Mouse (Mus musculus): ENCODE results near the gene Slc24a5. TPM values are rescaled to one million over a fixed set of nuclear protein-coding genes. Genes with fewer than 3 reads are reported as not detected.

Gene Slc24a5
- polyA plus RNA-seq, 1 experiment from 2014 or later: not detected

GRCm38 (mm10) chr2:125032258-125032973, 35.5 kb upstream of the Slc24a5 start:
- no peaks in the 10 kb centered on the region for H3K4me1 ChIP-seq (replicated peaks; ENCODE audit: control insufficient read depth, insufficient read depth, low read length)
- no peak overlapping the region for H3K27ac ChIP-seq (ENCODE audit: low read depth, low read length)
- no peaks in the 10 kb centered on the region for H3K36me3 ChIP-seq (ENCODE audit: control insufficient read depth, insufficient read depth)
- TF ChIP-seq CTCF (IDR thresholded peaks at IDR 0.05; ENCODE audit: low read depth): no peak
- no peak overlapping the region for H3K4me3 ChIP-seq (ENCODE audit: low read depth, low read length)
- H3K4me2 ChIP-seq (replicated peaks; ENCODE audit: low read depth): no peak overlapping the region
- H3K9me3 ChIP-seq (ENCODE audit: control insufficient read depth): no peaks in the 10 kb centered on the region
- H3K9ac ChIP-seq (ENCODE audit: low read depth, low read length): no peak overlapping the region
- H3K27me3 ChIP-seq (replicated peaks; ENCODE audit: control insufficient read depth, insufficient read depth, low read length): no peaks in the 10 kb centered on the region
- ATAC-seq: no peak
- 79% methylated on average over 17 of the region's 17 CpGs for WGBS

- Histone ChIP-seq H3K36me3 (ENCODE audit: control insufficient read depth, insufficient read depth) (no peaks in the 10 kb centered on the region), H3K9me3 (ENCODE audit: control insufficient read depth) (no peaks in the 10 kb centered on the region), H3K9ac (ENCODE audit: low read depth, low read length) (no peak overlapping the region), H3K27me3 (replicated peaks; ENCODE audit: control insufficient read depth, insufficient read depth, low read length) (no peaks in the 10 kb centered on the region), H3K27ac (ENCODE audit: low read depth, low read length) (no peak overlapping the region), H3K4me3 (ENCODE audit: low read depth, low read length) (no peak overlapping the region), H3K4me2 (replicated peaks; ENCODE audit: low read depth) (no peak overlapping the region), H3K4me1 (replicated peaks; ENCODE audit: control insufficient read depth, insufficient read depth, low read length) (no peaks in the 10 kb centered on the region)
- 55% methylated on average over 10 of the region's 10 CpGs for WGBS
- ATAC-seq: no peak
- TF ChIP-seq CTCF (IDR thresholded peaks at IDR 0.05; ENCODE audit: low read depth): no peak
Observed at GRCm38 (mm10) chr2:125033042-125033743, 34.7 kb upstream of the Slc24a5 start.

- Histone ChIP-seq H3K9me3 (ENCODE audit: control insufficient read depth) (no peaks in the 10 kb centered on the region), H3K4me3 (ENCODE audit: low read depth, low read length) (no peak overlapping the region), H3K36me3 (ENCODE audit: control insufficient read depth, insufficient read depth) (no peaks in the 10 kb centered on the region), H3K27me3 (replicated peaks; ENCODE audit: control insufficient read depth, insufficient read depth, low read length) (no peaks in the 10 kb centered on the region), H3K4me2 (replicated peaks; ENCODE audit: low read depth) (no peak overlapping the region), H3K4me1 (replicated peaks; ENCODE audit: control insufficient read depth, insufficient read depth, low read length) (no peaks in the 10 kb centered on the region), H3K9ac (ENCODE audit: low read depth, low read length) (no peak overlapping the region), H3K27ac (ENCODE audit: low read depth, low read length) (no peak overlapping the region)
- TF ChIP-seq CTCF (IDR thresholded peaks at IDR 0.05; ENCODE audit: low read depth): no peak; the same call in 1 of the 2 replicates
- 87% methylated on average over 7 of the region's 7 CpGs for WGBS
- no peak for ATAC-seq
Observed at GRCm38 (mm10) chr2:125055316-125055903, 12.5 kb upstream of the Slc24a5 start.

- no peak for ATAC-seq
- no peak overlapping the region for H3K9ac ChIP-seq (ENCODE audit: low read depth, low read length)
- TF ChIP-seq CTCF (IDR thresholded peaks at IDR 0.05; ENCODE audit: low read depth): peak; percentile 66
- 16% methylated on average over 7 of the region's 7 CpGs for WGBS
- no peaks in the 10 kb centered on the region for H3K36me3 ChIP-seq (ENCODE audit: control insufficient read depth, insufficient read depth)
- no peaks in the 10 kb centered on the region for H3K4me1 ChIP-seq (replicated peaks; ENCODE audit: control insufficient read depth, insufficient read depth, low read length)
- H3K27me3 ChIP-seq (replicated peaks; ENCODE audit: control insufficient read depth, insufficient read depth, low read length): no peaks in the 10 kb centered on the region
- no peaks in the 10 kb centered on the region for H3K9me3 ChIP-seq (ENCODE audit: control insufficient read depth)
- H3K27ac ChIP-seq (ENCODE audit: low read depth, low read length): no peak overlapping the region
- H3K4me2 ChIP-seq (replicated peaks; ENCODE audit: low read depth): no peak overlapping the region
- no peak overlapping the region for H3K4me3 ChIP-seq (ENCODE audit: low read depth, low read length)
Observed at GRCm38 (mm10) chr2:125057250-125057815, 10.6 kb upstream of the Slc24a5 start.

GRCm38 (mm10) chr2:125061451-125061850, 6.5 kb upstream of the Slc24a5 start:
- Histone ChIP-seq H3K4me2 (replicated peaks; ENCODE audit: low read depth) (no peak overlapping the region), H3K4me1 (replicated peaks; ENCODE audit: control insufficient read depth, insufficient read depth, low read length) (no peaks in the 10 kb centered on the region), H3K27ac (ENCODE audit: low read depth, low read length) (no peak overlapping the region), H3K4me3 (ENCODE audit: low read depth, low read length) (no peak overlapping the region), H3K36me3 (ENCODE audit: control insufficient read depth, insufficient read depth) (no peaks in the 10 kb centered on the region), H3K27me3 (replicated peaks; ENCODE audit: control insufficient read depth, insufficient read depth, low read length) (no peaks in the 10 kb centered on the region), H3K9ac (ENCODE audit: low read depth, low read length) (no peak overlapping the region), H3K9me3 (ENCODE audit: control insufficient read depth) (no peaks in the 10 kb centered on the region)
- 88% methylated on average over 7 of the region's 7 CpGs for WGBS
- no peak for TF ChIP-seq CTCF (IDR thresholded peaks at IDR 0.05; ENCODE audit: low read depth)
- ATAC-seq: no peak

GRCm38 (mm10) chr2:125062944-125063343, 5.0 kb upstream of the Slc24a5 start:
- no peak for TF ChIP-seq CTCF (IDR thresholded peaks at IDR 0.05; ENCODE audit: low read depth)
- Histone ChIP-seq H3K9ac (ENCODE audit: low read depth, low read length) (no peak overlapping the region), H3K27me3 (replicated peaks; ENCODE audit: control insufficient read depth, insufficient read depth, low read length) (no peaks in the 10 kb centered on the region), H3K4me2 (replicated peaks; ENCODE audit: low read depth) (no peak overlapping the region), H3K27ac (ENCODE audit: low read depth, low read length) (no peak overlapping the region), H3K4me1 (replicated peaks; ENCODE audit: control insufficient read depth, insufficient read depth, low read length) (no peaks in the 10 kb centered on the region), H3K9me3 (ENCODE audit: control insufficient read depth) (no peaks in the 10 kb centered on the region), H3K4me3 (ENCODE audit: low read depth, low read length) (no peak overlapping the region), H3K36me3 (ENCODE audit: control insufficient read depth, insufficient read depth) (no peaks in the 10 kb centered on the region)
- no peak for ATAC-seq
- 61% methylated on average over 4 of the region's 4 CpGs for WGBS
